Mouse (Mus musculus): ENCODE results near the gene Tm2d3. TPM values are rescaled to one million over a fixed set of nuclear protein-coding genes. Genes with fewer than 3 reads are reported as not detected.
A peak's percentile ranks its signal among the peaks of the same experiment; 100 is the strongest.

Tm2d3 gene
- total RNA-seq, 4 experiments from 2014 or later, result 40.9 to 63.0 (median 51.9) TPM

GRCm38 (mm10) chr7:65702076-65702475 is 11.1 kb downstream of the Tm2d3 start:
- no peak for DNase-seq (ENCODE audit: low spot score in 2 of 2)

- peak; percentile 51 to 87 for DNase-seq (ENCODE audit: low spot score in 2 of 2)
These were observed 13.9 kb downstream of the Tm2d3 start for GRCm38 (mm10) chr7:65704818-65705242.

GRCm38 (mm10) chr7:65708506-65708905 is 17.5 kb downstream of the Tm2d3 start:
- DNase-seq (ENCODE audit: low spot score in 2 of 2), result no peak

- DNase-seq (ENCODE audit: low spot score in 2 of 2), result no peak
These were observed 19.3 kb downstream of the Tm2d3 start for GRCm38 (mm10) chr7:65710301-65710700.

- no peak for DNase-seq (ENCODE audit: low spot score in 2 of 2)
These were observed 22.8 kb downstream of the Tm2d3 start for GRCm38 (mm10) chr7:65713782-65714181.

- no peak for DNase-seq (ENCODE audit: low spot score in 2 of 2)
These were observed 23.3 kb downstream of the Tm2d3 start for GRCm38 (mm10) chr7:65714304-65714703.

- no peak for DNase-seq (ENCODE audit: low spot score in 2 of 2)
These were observed 43.1 kb downstream of the Tm2d3 start for GRCm38 (mm10) chr7:65734024-65734423.

GRCm38 (mm10) chr7:65735261-65735660 is 44.3 kb downstream of the Tm2d3 start:
- DNase-seq (ENCODE audit: low spot score in 2 of 2), result no peak

GRCm38 (mm10) chr7:65737286-65738040 is 46.5 kb downstream of the Tm2d3 start:
- DNase-seq (ENCODE audit: low spot score in 2 of 2), result no peak

GRCm38 (mm10) chr7:65742857-65743256 is 51.9 kb downstream of the Tm2d3 start:
- no peak for DNase-seq (ENCODE audit: low spot score in 2 of 2)

- DNase-seq (ENCODE audit: low spot score in 2 of 2), result no peak
These were observed 57.3 kb downstream of the Tm2d3 start for GRCm38 (mm10) chr7:65747990-65748955.

Other genes starting within 250 kb of the Tm2d3 start
- gene Tjp1, start 163.4 kb upstream of the Tm2d3 start, total RNA-seq (2022), result 100 to 1,000 TPM; 132 to 163 (median 150) TPM
- 10 to 100 TPM; 31.3 to 32.6 (median 32.0) TPM for gene Tarsl2, start 46.3 kb upstream of the Tm2d3 start, total RNA-seq (2022)
- 10 to 100 TPM; 12.8 to 23.4 (median 18.9) TPM for gene Pcsk6, start 170.6 kb downstream of the Tm2d3 start, total RNA-seq (2022)

All from layer of hippocampus, adult 8-10 months (tissue).